Mouse (Mus musculus): Measurements from ENCODE around the gene Ampd3.

GRCm38 (mm10) chr7:110860129-110860528, 92.1 kb downstream of the Ampd3 start:
- TF ChIP-seq TAL1 (IDR thresholded peaks at IDR 0.05; ENCODE audit: low read length) = no peak
- TF ChIP-seq GATA1 (IDR thresholded peaks at IDR 0.05; ENCODE audit: low read length) = no peak

Data from erythroblast, embryonic 14.5 days (primary cell).